Mouse (Mus musculus) embryonic facial prominence, embryonic 12.5 days (tissue): ENCODE data around the gene Drp2. TPM values are rescaled to one million over a fixed set of nuclear protein-coding genes. Genes with fewer than 3 reads are reported as not detected.

Experiments used
- ATAC-seq: fragments of 200-750 bp; cut with Nextera tagmentation; 2 replicates; pipeline ENCODE4 v1.8.0; 2017; ENCODE audit not compliant: insufficient number of reproducible peaks, insufficient read depth, low FRiP score, low TSS enrichment
- H3K27ac ChIP-seq: fragments of 300-500 bp; sonication (generic); 2 replicates; pipeline ENCODE4 v1.5.1; 2016; ENCODE audit warnings: mild to moderate bottlenecking
- H3K27me3 ChIP-seq: fragments of 300-500 bp; sonication (generic); 2 replicates; pipeline ENCODE4 v1.6.1; 2016; ENCODE audit warnings: mild to moderate bottlenecking, moderate library complexity
- H3K36me3 ChIP-seq: fragments of 300-500 bp; sonication (generic); 2 replicates; pipeline ENCODE4 v1.6.1; 2016; ENCODE audit warnings: mild to moderate bottlenecking
- H3K4me1 ChIP-seq: fragments of 300-500 bp; sonication (generic); 2 replicates; pipeline ENCODE4 v1.6.1; 2016
- H3K4me2 ChIP-seq: fragments of 300-500 bp; sonication (generic); replicated peaks from 2 replicates; pipeline ENCODE4 v1.6.1; 2016; ENCODE audit warnings: mild to moderate bottlenecking, moderate library complexity
- H3K4me3 ChIP-seq: fragments of 300-500 bp; sonication (generic); 2 replicates; pipeline ENCODE4 v1.5.1; 2016; ENCODE audit warnings: mild to moderate bottlenecking
- H3K9ac ChIP-seq: fragments of 300-500 bp; sonication (generic); 2 replicates; pipeline ENCODE4 v1.6.1; 2016; ENCODE audit warnings: mild to moderate bottlenecking, moderate library complexity
- H3K9me3 ChIP-seq: fragments of 300-500 bp; sonication (generic); 2 replicates; pipeline ENCODE4 v1.6.1; 2016; ENCODE audit warnings: mild to moderate bottlenecking, moderate library complexity
- WGBS: fragments of 180-500 bp; shearing (Covaris S2); methylation state at CpG from one replicate; pipeline ENCODE4 v1.1.7; 2016; 5-methylcytosine and 5-hydroxymethylcytosine counted together
- polyA plus RNA-seq: library from polyadenylated mRNA; unstranded; fragments of >200 nt; fragmentation: Nextera tagmentation; extraction: Ambion mirVana; gene quantifications from 2 replicates; pipeline ENCODE4 v1.2.1, GENCODE M21; 2016

Drp2 gene
- polyA plus RNA-seq, 1 experiment from 2014 or later = 5.2 TPM

DNA sequence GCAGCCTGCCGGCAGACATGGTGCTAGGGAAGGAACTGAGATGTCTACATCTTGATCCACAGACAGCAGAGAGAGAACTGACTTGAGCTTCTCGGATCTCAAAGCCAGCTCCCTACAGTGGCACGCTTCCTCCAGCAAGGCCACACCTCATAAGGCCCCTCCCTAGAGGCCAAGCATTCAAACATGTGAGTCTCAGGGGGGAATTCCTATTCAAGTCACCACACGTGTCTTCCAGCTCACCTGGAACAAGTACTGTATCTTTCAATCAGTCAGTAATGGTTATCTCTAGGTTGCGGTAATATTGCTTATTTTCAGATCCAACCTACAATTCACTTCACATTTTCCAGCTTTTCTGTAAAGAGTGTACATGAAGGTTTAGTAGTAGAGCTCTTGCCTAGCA is 15.7 kb downstream of the Drp2 start:
- 87% methylated on average over 5 of the region's 5 CpGs for WGBS
- Histone ChIP-seq H3K4me2 (no peak overlapping the region), H3K36me3 (no peaks in the 10 kb centered on the region), H3K4me1 (no peaks in the 10 kb centered on the region), H3K27ac (no peak overlapping the region), H3K9me3 (no peaks in the 10 kb centered on the region), H3K4me3 (no peak overlapping the region), H3K9ac (no peak overlapping the region), H3K27me3 (no peaks in the 10 kb centered on the region)
- ATAC-seq = no peak

DNA sequence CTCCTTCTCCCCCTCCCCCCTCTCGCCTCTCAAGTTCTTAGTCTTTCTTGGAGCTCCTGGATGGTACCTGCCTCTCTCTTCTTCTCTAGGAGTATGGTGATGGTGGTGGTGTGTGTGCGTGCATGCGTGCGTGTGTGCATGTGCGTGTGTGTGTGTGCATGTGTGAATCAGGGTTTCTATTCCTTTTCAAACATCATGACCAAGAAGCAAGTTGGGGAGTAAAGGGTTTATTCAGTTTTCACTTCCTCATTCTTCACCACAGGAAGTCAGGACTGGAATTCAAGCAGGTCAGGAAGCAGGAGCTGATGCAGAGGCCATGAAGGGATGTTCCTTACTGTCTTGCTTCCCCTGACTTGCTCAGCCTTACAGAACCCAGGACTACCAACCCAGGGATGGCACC is 19.9 kb downstream of the Drp2 start:
- H3K36me3 ChIP-seq = no peaks in the 10 kb centered on the region
- no peak overlapping the region for H3K9ac ChIP-seq
- no peak overlapping the region for H3K4me2 ChIP-seq
- no peak for ATAC-seq
- WGBS = 89% methylated on average over 5 of the region's 5 CpGs
- no peaks in the 10 kb centered on the region for H3K4me1 ChIP-seq
- no peak overlapping the region for H3K4me3 ChIP-seq
- H3K27ac ChIP-seq = no peak overlapping the region
- H3K9me3 ChIP-seq = no peaks in the 10 kb centered on the region
- H3K27me3 ChIP-seq = no peaks in the 10 kb centered on the region

DNA sequence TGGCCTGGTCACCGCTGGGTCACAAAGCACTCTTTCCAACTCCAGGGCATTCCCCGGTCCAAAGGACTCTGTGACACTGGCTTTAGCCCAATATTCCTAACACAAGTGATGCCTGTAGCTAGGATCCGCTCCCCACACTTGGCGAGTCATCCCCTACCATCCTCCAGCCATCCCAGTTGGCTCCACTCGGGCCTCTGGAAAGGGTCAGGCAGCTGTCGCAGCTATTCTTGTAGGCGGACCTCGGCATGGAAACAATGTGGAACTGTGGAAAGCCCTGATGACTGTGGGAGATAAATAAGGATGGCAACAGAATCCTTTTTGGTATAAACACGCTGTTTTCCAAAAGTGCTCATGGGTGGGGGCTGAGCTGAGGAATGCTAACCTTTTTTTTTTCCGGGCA is 21.4 kb downstream of the Drp2 start:
- H3K36me3 ChIP-seq = no peaks in the 10 kb centered on the region
- 77% methylated on average over 10 of the region's 10 CpGs for WGBS
- no peaks in the 10 kb centered on the region for H3K4me1 ChIP-seq
- ATAC-seq = no peak
- no peak overlapping the region for H3K4me2 ChIP-seq
- no peaks in the 10 kb centered on the region for H3K27me3 ChIP-seq
- no peak overlapping the region for H3K9ac ChIP-seq
- H3K9me3 ChIP-seq = no peaks in the 10 kb centered on the region
- no peak overlapping the region for H3K27ac ChIP-seq
- no peak overlapping the region for H3K4me3 ChIP-seq

DNA sequence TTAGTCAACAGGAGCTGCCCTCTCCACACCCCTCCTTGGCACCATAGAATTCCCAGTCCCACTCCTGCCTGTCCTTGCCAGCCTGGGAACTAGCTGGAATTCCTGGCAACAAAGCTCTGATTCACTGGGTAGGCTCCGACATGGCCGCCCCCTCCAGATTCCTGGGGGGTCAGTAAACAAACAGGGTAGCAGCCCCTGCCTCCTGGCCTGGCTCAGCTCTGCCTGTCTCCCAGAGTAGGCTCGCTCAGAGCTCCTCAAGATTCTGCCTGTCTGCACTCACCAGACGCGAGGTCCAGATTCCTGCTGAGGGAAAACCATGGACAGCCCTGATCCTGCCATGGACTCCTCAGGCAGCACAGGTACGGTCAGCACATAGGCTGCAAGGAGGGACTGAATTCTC is 22.5 kb downstream of the Drp2 start:
- no peaks in the 10 kb centered on the region for H3K36me3 ChIP-seq
- WGBS = 67% methylated on average over 6 of the region's 6 CpGs
- no peaks in the 10 kb centered on the region for H3K27me3 ChIP-seq
- H3K27ac ChIP-seq = no peak overlapping the region
- ATAC-seq = no peak
- no peak overlapping the region for H3K4me3 ChIP-seq
- H3K4me1 ChIP-seq = no peaks in the 10 kb centered on the region
- no peaks in the 10 kb centered on the region for H3K9me3 ChIP-seq
- H3K4me2 ChIP-seq = no peak overlapping the region
- no peak overlapping the region for H3K9ac ChIP-seq

DNA sequence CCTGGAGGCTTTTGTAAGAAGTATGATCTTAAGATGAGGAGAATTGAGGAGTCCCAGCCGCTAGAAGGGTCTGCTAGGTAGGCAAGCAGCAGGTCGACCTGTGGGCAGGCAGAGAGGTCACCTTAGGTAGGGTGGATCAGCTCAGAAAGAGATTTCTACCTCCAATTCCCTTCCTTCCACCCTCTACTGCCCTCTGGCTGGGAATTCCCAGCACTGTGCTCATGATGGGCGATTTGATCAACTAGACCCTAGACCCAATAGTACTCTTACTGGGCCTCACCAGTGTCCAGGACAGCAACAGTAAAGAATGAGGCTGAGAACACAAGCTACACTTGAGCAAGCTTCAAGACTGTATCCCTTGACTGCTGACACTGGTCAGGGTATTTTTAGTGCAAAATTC is 23.0 kb downstream of the Drp2 start:
- Histone ChIP-seq H3K4me3 (no peak overlapping the region), H3K4me1 (no peaks in the 10 kb centered on the region), H3K27ac (no peak overlapping the region), H3K4me2 (no peak overlapping the region), H3K36me3 (no peaks in the 10 kb centered on the region), H3K9me3 (no peaks in the 10 kb centered on the region), H3K9ac (no peak overlapping the region), H3K27me3 (no peaks in the 10 kb centered on the region)
- WGBS = 48% methylated on average over 3 of the region's 3 CpGs
- ATAC-seq = no peak

DNA sequence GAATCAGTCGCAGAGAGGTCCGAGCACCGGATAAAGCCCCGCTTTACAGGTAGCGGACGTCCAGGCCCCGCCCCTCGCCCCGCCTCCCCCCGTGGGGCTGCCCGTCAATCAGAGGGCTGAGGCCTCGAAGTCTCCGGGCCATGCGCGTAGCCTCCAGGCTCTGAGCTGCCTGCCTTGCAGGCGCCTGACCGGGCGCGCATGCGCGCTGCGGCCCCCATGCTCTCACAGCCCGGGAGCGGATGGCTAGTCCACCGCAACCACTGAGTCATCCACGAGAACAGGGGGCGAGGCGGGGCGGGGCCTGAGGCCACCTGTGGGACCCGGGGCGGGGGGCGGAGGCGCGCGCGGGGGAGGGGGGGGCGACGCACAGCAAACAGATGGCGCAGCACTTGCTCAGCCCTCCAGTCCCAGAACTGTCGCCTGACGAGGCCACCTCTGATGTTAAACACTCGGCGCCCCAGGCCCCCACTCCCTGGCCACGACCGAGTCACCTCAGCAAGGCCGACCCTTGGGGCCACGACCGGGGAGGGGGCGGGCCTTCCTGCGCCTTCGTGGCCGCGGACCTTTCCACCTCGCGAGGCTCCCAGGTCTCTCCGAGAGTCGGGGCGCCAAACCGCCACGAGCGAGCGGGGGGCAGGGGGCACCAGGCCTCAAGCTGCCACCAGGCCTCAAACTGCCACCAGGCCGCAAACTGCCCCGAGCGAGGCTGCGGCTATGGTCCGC is 70.8 kb downstream of the Drp2 start:
- no peak overlapping the region for H3K4me3 ChIP-seq
- 0 out of 2 replicates have a peak overlapping the region, but pooled peaks have one; percentile 7 for H3K4me2 ChIP-seq

DNA sequence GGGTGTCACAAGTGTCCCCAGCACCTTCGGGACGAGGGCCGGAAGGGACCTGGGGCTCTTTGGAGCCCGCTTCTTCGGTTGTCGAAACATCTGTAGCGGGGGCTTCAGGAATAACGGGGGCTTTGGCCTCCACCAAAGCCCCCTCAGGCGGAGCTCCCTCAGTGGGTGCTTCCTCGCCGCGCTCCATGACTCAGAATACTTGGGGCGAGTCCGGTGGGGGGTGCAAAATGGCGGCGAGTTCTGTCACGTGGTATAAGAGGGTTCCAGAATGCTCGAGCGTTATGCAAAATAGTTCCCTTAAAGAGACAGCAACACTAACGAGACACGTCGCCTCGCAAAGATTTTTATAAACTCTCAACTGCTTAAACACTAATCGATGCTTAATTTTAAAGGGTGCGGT is 71.9 kb downstream of the Drp2 start, which contains the start of gene Taf7l:
Gene Taf7l (minus strand): TSS at position 201 of the 400 bp plus-strand sequence.
- Histone ChIP-seq H3K4me3 (no peak within 1 kb of the TSS), H3K36me3 (no peaks in the 10 kb centered on the region), H3K4me2 (no peak within 1 kb of the TSS), H3K27ac (no peak within 1 kb of the TSS), H3K27me3 (no peaks in the 10 kb centered on the region), H3K9me3 (0 out of 2 replicates have a peak, but pooled peaks cover 8% of the 10 kb centered on the region), H3K4me1 (no peaks in the 10 kb centered on the region), H3K9ac (no peak within 1 kb of the TSS)
- no peak for ATAC-seq
- WGBS = 88% methylated on average over 25 of the region's 25 CpGs

More for the DNA sequence above, 70.8 kb downstream of the Drp2 start:
- H3K27ac ChIP-seq = no peak overlapping the region
- no peak for ATAC-seq
- WGBS = 74% methylated on average over 55 of the region's 67 CpGs
- no peak overlapping the region for H3K9ac ChIP-seq
- no peaks in the 10 kb centered on the region for H3K4me1 ChIP-seq
- H3K27me3 ChIP-seq = 0 out of 2 replicates have a peak, but pooled peaks cover 4% of the 10 kb centered on the region
- H3K9me3 ChIP-seq = 0 out of 2 replicates have a peak, but pooled peaks cover 8% of the 10 kb centered on the region
- no peaks in the 10 kb centered on the region for H3K36me3 ChIP-seq

DNA sequence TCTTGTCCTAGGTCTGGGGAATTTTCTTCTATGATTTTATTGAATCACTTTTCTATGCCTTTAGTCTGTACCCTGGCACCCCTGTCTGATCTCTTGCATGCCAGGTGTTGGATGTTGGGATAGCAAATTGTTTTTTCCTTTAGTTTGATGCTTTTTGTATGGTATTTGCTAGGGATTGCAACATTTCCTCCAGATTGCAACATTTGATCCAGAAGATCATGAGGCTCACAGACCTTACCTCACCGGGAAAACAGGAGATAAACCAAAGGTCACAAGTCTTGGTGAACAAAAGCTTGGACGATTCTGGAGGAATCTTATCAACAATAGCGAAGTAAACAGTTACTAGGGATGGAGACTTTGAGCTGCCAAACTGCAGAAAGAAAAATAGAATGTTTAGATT is 77.4 kb downstream of the Drp2 start:
- no peak overlapping the region for H3K4me3 ChIP-seq
- ATAC-seq = no peak
- WGBS = 77% methylated on average over 3 of the region's 3 CpGs
- H3K27ac ChIP-seq = no peak overlapping the region
- H3K4me1 ChIP-seq = no peaks in the 10 kb centered on the region
- H3K9ac ChIP-seq = no peak overlapping the region
- H3K9me3 ChIP-seq = no peaks in the 10 kb centered on the region
- H3K27me3 ChIP-seq = no peaks in the 10 kb centered on the region
- H3K4me2 ChIP-seq = no peak overlapping the region
- no peaks in the 10 kb centered on the region for H3K36me3 ChIP-seq

DNA sequence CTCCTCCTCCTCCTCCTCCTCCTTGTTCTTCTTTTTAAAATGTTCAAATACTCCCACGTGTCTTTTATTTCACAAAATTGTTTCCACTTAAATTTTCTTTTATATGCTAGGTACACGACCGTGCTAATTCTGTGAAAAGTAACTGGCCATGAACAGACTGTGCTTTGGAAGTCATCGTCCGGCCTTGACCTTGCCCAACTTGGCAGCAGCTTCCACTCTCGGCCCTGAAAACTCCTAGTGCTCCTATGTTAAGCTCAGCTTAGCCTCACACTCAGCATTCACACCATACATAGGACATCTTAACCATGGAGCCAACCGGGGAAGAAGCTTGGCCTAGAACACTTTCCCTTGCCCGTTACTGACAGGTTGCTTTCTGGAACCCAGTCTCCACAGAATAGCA is 96.3 kb downstream of the Drp2 start:
- no peaks in the 10 kb centered on the region for H3K9me3 ChIP-seq
- H3K4me2 ChIP-seq = no peak overlapping the region
- ATAC-seq = no peak
- H3K36me3 ChIP-seq = no peaks in the 10 kb centered on the region
- no peak overlapping the region for H3K4me3 ChIP-seq
- no peak overlapping the region for H3K9ac ChIP-seq
- no peaks in the 10 kb centered on the region for H3K4me1 ChIP-seq
- H3K27ac ChIP-seq = no peak overlapping the region
- no peaks in the 10 kb centered on the region for H3K27me3 ChIP-seq
- 89% methylated on average over 7 of the region's 8 CpGs for WGBS

Other genes with a start within 250 kb of the Drp2 start
- 0.08 TPM in 1 of 2 replicates, not detected in the other for gene Xkrx, start 242.5 kb upstream of the Drp2 start, polyA plus RNA-seq
- gene Arl13a, start 217.1 kb upstream of the Drp2 start, polyA plus RNA-seq = not detected in 2 replicates
- not detected in 2 replicates for gene Nox1, start 182.6 kb upstream of the Drp2 start, polyA plus RNA-seq
- gene Trmt2b, start 127.6 kb upstream of the Drp2 start, polyA plus RNA-seq = 10.3 and 11.5 TPM in 2 replicates
- gene Tmem35a, start 109.3 kb upstream of the Drp2 start, polyA plus RNA-seq = 16.2 and 17.7 TPM in 2 replicates
- 24.8 and 26.5 TPM in 2 replicates for gene Cenpi, start 96.5 kb upstream of the Drp2 start, polyA plus RNA-seq
- gene Taf7l, start 71.9 kb downstream of the Drp2 start, polyA plus RNA-seq = 0.27 TPM in 2 replicates
- gene Timm8a1, start 137.3 kb downstream of the Drp2 start, polyA plus RNA-seq = 63.8 and 65.0 TPM in 2 replicates
- 0.96 and 1.8 TPM in 2 replicates for gene Btk, start 179.0 kb downstream of the Drp2 start, polyA plus RNA-seq
- gene Rpl36a, start 181.1 kb downstream of the Drp2 start, polyA plus RNA-seq = 353 and 360 TPM in 2 replicates
- gene Gla, start 196.6 kb downstream of the Drp2 start, polyA plus RNA-seq = 4.7 and 4.8 TPM in 2 replicates
- 160 and 174 TPM in 2 replicates for gene Hnrnph2, start 196.6 kb downstream of the Drp2 start, polyA plus RNA-seq